Mouse (Mus musculus) G1E (cell line): ENCODE data around the gene Lgmn. TPM values are rescaled to one million over a fixed set of nuclear protein-coding genes. Genes with fewer than 3 reads are reported as not detected.

Experiments
- ATAC-seq: 2 replicates; pipeline ENCODE4 v1.8.0; 2016; ENCODE audit warnings: mild to moderate bottlenecking; ENCODE audit not compliant: insufficient number of reproducible peaks, poor library complexity, low FRiP score, severe bottlenecking; ENCODE audit errors: extremely low read depth
- DNase-seq: peaks from one replicate; pipeline ENCODE4 v3.0.0; 2012; ENCODE audit warnings: low spot score
- H3K27me3 ChIP-seq: 2 replicates; pipeline ENCODE4 v1.6.1; 2012; ENCODE audit warnings: mild to moderate bottlenecking, low read length, inconsistent platforms; ENCODE audit not compliant: insufficient read depth
- H3K36me3 ChIP-seq: replicated peaks from 2 replicates; pipeline ENCODE3; 2012; ENCODE audit warnings: mild to moderate bottlenecking, inconsistent platforms
- H3K4me1 ChIP-seq: 2 replicates; pipeline ENCODE4 v1.6.1; 2012; ENCODE audit warnings: low read depth, low read length, inconsistent platforms, mixed read lengths; ENCODE audit not compliant: insufficient read depth
- H3K4me3 ChIP-seq: 2 replicates; pipeline ENCODE4 v1.5.1; 2012; ENCODE audit warnings: low read depth, mild to moderate bottlenecking, inconsistent platforms, low read length, moderate library complexity, mixed read lengths
- H3K9me3 ChIP-seq: replicated peaks from 2 replicates; pipeline ENCODE4 v1.6.1; 2012; ENCODE audit warnings: inconsistent platforms
- CTCF ChIP-seq: IDR thresholded peaks from 2 replicates; pipeline ENCODE4 v1.5.1; 2012; ENCODE audit warnings: low read depth, low read length, inconsistent platforms, mixed read lengths
- GATA1 ChIP-seq: IDR thresholded peaks from 2 replicates; pipeline ENCODE4 v1.6.1; 2012; ENCODE audit warnings: borderline replicate concordance, low read length, inconsistent platforms, mixed read lengths
- GATA2 ChIP-seq: IDR thresholded peaks from 2 replicates; pipeline ENCODE4 v1.6.1; 2012; ENCODE audit warnings: low read depth, low read length, inconsistent platforms, borderline replicate concordance
- POLR2AphosphoS5 ChIP-seq: IDR thresholded peaks from 2 replicates; pipeline ENCODE4 v1.6.1; 2012; ENCODE audit warnings: low read depth, low read length, inconsistent platforms; ENCODE audit not compliant: insufficient replicate concordance
- TAL1 ChIP-seq: conservative IDR thresholded peaks from 2 replicates; pipeline ENCODE4 v1.6.1; 2012; ENCODE audit warnings: low read depth, low read length, inconsistent platforms, mixed read lengths
- polyA plus RNA-seq: library from polyadenylated mRNA; stranded (reverse); fragments of >175 nt; gene quantifications from 2 replicates; pipeline ENCODE4 v1.2.3, GENCODE M21; 2012
- total RNA-seq, 2 experiments: library from RNA; stranded (forward) in 1 of 2; stranded (reverse) in 1 of 2; fragments of 200-1000 nt in 1 of 2; fragments of >200 nt in 1 of 2; fragmentation: Nextera tagmentation in 1 of 2; gene quantifications; 2 replicates each; pipeline ENCODE4 v1.2.3; 2014 to 2017

The Lgmn gene
- total and polyA plus RNA-seq, 3 experiments = 1.7 to 22.0 (median 14.0) TPM

- Histone ChIP-seq H3K4me3 (no peak overlapping the region), H3K27me3 (peaks cover 6% of the 10 kb centered on the region; the same call in 1 of the 2 replicates), H3K4me1 (no peaks in the 10 kb centered on the region), H3K36me3 (no peaks in the 10 kb centered on the region), H3K9me3 (no peaks in the 10 kb centered on the region)
- ATAC-seq = no peak
- TF ChIP-seq GATA2 = no peak
- TF ChIP-seq GATA1 = no peak
- TF ChIP-seq CTCF = no peak
- no peak for TF ChIP-seq TAL1
- TF ChIP-seq POLR2AphosphoS5 = no peak
- no peak for DNase-seq
Measured at GRCm38 (mm10) chr12:102372322-102372721, 67.3 kb downstream of the Lgmn start.

DNA sequence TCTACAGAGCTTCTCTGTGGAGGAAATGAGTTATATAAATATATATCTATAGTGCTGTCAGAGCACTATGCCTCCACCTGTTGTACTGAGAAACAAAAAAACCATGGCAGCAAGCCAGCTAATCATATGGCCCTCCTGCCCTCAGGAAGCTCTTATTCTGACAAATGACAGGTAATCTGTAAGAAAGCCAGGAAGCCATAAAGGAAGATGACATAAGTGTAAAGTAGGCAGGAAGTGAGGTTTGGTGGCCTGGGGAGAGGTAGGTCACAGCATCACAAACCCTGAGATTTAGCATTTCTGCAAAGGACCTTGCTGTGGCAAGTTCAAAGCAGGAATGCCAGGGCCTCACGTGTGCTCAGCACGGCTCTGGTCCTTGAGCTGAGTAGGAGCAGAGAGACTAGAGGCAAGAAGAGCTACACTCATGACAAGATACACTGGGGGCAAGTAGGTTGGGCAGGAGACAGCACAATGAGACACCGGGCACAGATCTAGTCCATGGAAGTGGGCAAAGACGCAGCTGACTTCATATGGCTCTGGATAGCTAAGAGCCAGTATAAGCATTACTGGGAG, 68.6 kb downstream of the Lgmn start:
- H3K4me1 ChIP-seq = no peaks in the 10 kb centered on the region

DNA sequence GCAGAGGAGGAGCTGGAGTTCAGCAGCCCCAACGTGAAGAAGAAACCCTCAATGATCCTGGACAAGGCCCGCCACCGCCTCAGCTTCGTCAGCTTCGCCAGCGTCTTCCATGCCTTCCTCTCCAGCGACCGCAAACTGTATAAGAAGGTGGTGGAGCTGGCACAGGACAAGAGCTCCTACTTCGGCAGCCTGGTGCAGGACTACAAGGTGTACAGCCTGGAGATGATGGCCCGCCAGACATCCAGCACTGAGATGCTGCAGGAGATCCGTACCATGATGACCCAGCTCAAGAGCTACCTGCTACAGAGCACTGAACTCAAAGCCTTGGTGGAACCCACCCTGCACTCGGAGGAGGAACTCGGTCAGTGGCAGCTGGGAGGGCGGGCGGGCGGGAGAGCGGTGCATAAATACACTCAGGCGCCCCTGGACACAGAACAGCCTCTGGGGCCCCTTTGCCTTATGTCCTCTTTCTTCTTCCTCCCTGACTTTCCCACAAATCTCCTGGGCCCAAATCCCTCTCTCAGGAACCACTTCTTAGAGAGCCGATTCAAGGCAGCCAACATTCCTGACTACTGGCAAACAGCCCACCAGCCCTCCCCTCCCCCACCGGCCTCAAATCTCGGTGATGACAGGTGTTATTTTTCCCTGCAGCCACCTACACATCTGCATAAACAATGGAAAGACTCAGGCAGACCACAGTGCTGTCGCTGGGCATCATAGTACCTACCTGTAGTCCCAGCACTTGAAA, 70.0 kb downstream of the Lgmn start:
- H3K4me3 ChIP-seq = no peak overlapping the region
- no peak for DNase-seq
- peaks cover 6% of the 10 kb centered on the region; the same call in 1 of the 2 replicates for H3K27me3 ChIP-seq
- H3K36me3 ChIP-seq = no peaks in the 10 kb centered on the region
- no peaks in the 10 kb centered on the region for H3K9me3 ChIP-seq
- TF ChIP-seq CTCF = no peak
- TF ChIP-seq POLR2AphosphoS5 = no peak
- no peak for TF ChIP-seq GATA2
- no peak for TF ChIP-seq GATA1
- TF ChIP-seq TAL1 = no peak
- no peak for ATAC-seq
- H3K4me1 ChIP-seq = peaks cover 4% of the 10 kb centered on the region; the same call in 1 of the 2 replicates

More for the DNA sequence above, 68.6 kb downstream of the Lgmn start:
- no peaks in the 10 kb centered on the region for H3K36me3 ChIP-seq
- no peak overlapping the region for H3K4me3 ChIP-seq
- no peak for ATAC-seq
- TF ChIP-seq GATA2 (no peak), CTCF (no peak), GATA1 (no peak), POLR2AphosphoS5 (no peak), TAL1 (no peak)
- no peaks in the 10 kb centered on the region for H3K9me3 ChIP-seq
- peaks cover 6% of the 10 kb centered on the region; the same call in 1 of the 2 replicates for H3K27me3 ChIP-seq
- no peak for DNase-seq

DNA sequence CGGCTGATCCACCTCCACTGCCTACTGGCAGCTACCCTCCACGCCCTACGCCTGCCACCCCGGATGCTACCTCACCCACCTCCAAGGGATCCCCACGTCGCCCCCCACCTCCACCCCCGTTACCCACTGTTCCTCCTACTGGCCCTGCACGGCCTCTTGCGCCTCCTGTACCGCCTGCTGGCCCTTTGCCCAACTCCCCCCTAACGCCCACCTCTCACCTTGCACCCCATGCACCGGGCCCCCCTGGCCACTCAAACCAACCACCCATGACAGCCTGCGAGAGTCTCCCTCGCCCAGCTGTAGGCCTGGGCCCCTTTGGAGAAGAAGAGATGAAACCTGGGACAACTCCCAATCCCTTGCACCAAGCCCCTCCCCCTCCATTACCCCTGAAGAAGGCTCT, 71.1 kb downstream of the Lgmn start:
- no peak overlapping the region for H3K4me3 ChIP-seq
- TF ChIP-seq POLR2AphosphoS5 (no peak), CTCF (no peak), GATA2 (no peak), TAL1 (no peak), GATA1 (no peak)
- ATAC-seq (no peak), DNase-seq (no peak)
- H3K36me3 ChIP-seq = no peaks in the 10 kb centered on the region
- no peaks in the 10 kb centered on the region for H3K9me3 ChIP-seq
- H3K27me3 ChIP-seq = peaks cover 3% of the 10 kb centered on the region; the same call in 1 of the 2 replicates
- peaks cover 4% of the 10 kb centered on the region; the same call in 1 of the 2 replicates for H3K4me1 ChIP-seq

DNA sequence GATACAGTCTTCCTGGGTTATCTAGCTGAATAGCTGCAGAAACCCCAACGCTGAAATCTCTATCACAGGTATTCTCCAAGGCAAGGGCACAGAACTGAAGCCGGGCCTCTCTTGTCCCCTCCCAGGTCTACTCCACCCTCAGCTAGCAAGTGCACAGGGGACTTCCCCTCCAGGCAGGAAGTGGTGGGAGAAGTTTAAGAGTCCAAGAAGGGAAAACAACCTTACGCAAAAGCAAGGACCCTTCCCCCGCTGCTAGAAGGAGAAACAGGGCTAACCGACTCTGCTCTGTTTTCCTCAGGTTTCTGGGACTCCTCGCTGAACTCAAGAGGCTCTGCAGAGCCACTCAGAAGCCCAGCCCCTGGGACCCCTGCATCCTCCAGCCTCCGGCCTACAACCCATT, 71.5 kb downstream of the Lgmn start:
- no peaks in the 10 kb centered on the region for H3K36me3 ChIP-seq
- TF ChIP-seq CTCF (no peak), GATA1 (no peak), TAL1 (no peak)
- DNase-seq (no peak), ATAC-seq (no peak)
- H3K4me1 ChIP-seq = peaks cover 4% of the 10 kb centered on the region; the same call in 1 of the 2 replicates
- H3K9me3 ChIP-seq = no peaks in the 10 kb centered on the region
- no peak overlapping the region for H3K4me3 ChIP-seq
- H3K27me3 ChIP-seq = no peaks in the 10 kb centered on the region

DNA sequence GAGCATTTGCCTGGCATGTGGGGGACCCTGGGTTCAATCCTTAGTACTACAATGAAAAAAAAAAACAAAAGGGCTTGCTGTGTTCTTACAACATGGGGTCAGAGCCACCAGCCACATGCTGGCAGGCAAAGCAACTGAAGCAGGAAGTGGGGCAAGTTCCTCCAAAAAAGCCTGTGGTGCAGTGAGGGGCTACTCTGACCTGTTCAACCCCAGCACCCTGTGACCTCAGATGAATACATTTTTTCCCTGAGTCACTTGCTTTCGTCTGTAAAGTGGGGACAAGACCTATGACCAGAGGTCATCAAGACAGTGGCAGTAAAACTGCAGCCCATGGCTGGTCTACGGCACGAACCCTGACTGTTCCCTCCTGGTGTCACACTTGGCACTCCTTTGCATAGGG, 72.5 kb downstream of the Lgmn start:
- no peak overlapping the region for H3K4me3 ChIP-seq
- H3K4me1 ChIP-seq = peaks cover 4% of the 10 kb centered on the region; the same call in 1 of the 2 replicates
- no peak for ATAC-seq
- no peaks in the 10 kb centered on the region for H3K9me3 ChIP-seq
- H3K27me3 ChIP-seq = no peaks in the 10 kb centered on the region
- DNase-seq = no peak
- H3K36me3 ChIP-seq = no peaks in the 10 kb centered on the region
- no peak for TF ChIP-seq TAL1
- no peak for TF ChIP-seq GATA2
- no peak for TF ChIP-seq POLR2AphosphoS5
- TF ChIP-seq CTCF = no peak
- no peak for TF ChIP-seq GATA1
